Mouse (Mus musculus) hindlimb bud, embryonic 11.5 days (tissue): ENCODE data around the gene Gm20708.
"Not testable (repeated sequence)": the region's sequence is repeated elsewhere in the genome, so short reads cannot be mapped to it uniquely, and the experiment has no call there.

Source experiments
- DNase-seq: peaks from one replicate; pipeline ENCODE4 v3.0.0-alpha.2; 2012; ENCODE audit warnings: low read depth, low spot score; ENCODE audit errors: extremely low spot score

Gm20708 gene

GRCm38 (mm10) chr11:117806781-117807180, 2.7 kb upstream of the Gm20708 start:
- no peak for DNase-seq

DNA sequence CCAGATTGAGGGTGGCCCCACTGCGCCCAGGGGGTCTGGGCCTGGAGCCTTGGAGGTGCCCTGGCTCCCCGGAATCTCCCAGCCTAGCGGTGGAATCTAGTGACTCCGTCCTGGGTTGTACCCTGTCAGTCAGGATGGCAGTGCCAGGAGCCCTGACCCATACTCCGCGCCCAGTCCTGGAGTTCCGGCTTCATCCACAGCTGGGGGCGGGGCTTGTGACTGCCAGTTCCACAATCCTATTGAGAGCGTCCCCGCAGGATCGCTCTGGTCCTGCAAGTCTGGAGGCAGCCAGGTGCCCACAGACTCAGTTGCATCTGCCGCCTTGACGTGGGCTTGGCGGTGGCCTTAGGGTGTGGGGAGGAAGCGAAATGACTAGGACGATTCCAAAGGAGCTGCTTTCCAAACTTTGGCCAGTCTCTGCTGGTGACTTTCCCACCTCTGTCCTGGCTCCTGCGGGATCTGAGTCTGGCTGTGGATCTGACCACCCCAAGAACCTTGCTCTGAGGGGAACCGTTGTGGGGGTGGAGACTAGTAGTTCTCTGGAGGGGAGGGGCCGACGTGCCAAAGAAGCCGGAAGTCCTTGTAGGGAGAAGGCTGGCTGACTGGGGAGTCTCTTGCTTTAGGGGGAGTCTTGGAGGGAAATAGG, 1.1 kb downstream of the Gm20708 start:
- DNase-seq = no peak

- DNase-seq = no peak
These were observed 4.4 kb downstream of the Gm20708 start for GRCm38 (mm10) chr11:117813867-117814266.

DNA sequence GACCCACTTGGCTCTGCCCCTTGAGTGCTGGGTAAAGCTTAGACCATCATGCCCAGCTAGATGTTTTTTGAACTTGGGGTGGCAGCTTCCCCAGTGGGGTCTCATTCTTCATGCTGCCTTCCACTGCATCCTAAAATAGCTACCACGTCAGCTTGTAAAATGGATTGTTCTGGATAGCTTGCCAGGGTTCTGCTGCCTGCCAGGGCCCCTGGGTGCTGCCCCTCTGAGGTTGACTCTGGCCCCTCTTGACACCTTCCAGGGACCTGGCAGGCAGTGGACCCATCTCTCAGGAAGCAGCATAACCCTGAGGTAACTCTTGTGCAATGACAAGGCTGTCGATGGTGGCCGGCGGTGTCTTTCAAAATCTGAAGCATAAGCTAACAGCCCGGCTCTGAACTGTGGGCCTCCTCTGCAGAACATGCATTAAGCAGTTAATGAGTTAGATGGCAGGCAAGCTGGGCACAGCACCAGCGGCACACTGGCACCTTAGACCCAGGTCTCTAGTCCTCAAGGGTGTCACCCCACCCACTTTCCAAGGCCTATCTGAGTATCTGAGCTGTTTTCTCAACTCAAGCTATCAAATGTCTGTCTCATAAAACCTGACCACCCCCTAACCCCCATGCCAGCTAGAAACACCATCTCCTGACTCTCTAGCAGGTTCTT, 5.4 kb downstream of the Gm20708 start:
- DNase-seq = no peak

- DNase-seq = not testable (repeated sequence)
These were observed 6.4 kb downstream of the Gm20708 start for GRCm38 (mm10) chr11:117815850-117816249.

DNA sequence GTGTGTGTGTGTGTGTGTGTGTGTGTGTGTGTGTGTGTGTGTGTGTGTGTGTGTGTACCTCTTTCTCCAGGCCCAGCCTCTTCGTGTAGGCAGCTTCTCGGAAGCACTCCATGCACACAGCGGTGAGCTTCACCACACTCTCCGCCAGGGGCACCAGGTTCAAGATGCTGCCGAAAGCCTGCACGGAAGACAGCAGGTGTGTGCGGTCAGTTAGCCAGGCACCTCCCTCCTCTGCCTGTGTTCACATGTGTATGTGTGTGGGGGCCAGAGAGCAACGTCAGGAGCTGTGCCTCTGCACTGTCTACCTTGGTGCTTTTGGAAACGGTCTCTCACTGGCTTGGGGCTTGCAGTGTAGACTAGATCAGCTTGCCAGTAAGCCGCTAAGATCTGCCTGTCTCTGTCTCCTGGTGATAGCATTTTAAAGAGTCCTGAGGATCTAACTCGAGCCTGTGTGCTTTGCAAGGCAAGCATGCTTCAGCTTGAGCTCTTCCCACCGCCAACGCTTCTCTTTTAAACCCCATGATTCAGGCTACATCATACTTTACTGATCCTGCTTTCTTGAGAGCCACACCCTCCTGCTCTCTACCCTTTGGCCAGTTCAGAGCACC, 7.0 kb downstream of the Gm20708 start:
- DNase-seq = no peak

DNA sequence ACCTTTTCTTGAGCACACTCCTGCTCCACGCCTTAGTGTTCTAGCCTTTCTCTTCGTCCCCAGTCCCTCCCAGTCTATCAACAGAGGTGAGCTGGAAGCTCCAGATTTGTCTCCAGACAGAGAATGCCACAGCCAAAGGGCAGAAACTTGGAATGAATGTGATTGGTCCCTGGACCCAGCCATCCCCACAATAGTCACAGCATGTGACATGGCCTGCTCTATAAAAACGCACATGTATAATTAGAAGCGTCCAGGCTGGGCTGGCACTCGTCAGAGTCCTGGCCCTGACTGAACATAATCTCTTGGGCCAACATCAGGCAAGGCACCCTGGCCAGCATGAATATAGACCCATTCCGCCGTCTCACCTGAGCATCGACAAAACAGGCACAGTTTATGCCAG, 9.6 kb downstream of the Gm20708 start:
- DNase-seq = no peak

GRCm38 (mm10) chr11:117820173-117820572, 10.7 kb downstream of the Gm20708 start:
- no peak for DNase-seq

DNA sequence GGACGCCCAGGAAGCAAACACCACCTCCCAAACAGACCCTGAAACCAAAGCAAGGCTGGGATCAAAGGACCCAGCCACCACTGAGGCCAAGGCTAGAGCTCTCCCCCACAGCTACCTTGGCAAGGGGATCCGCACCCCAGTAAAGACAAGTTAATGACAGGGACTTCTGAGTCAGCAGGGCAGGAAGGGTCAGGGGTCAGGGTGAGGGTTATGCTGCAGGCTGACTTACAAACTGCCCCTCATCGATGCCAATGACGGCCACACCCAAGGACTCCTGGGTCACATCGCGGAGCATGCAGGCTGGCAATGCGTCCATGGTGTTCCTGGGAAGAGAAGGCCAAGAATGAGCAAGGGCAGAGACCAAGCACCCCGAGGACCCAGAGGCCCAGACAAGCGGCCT, 12.4 kb downstream of the Gm20708 start:
- no peak for DNase-seq

- no peak for DNase-seq
These were observed 13.3 kb downstream of the Gm20708 start for GRCm38 (mm10) chr11:117822728-117823241.

DNA sequence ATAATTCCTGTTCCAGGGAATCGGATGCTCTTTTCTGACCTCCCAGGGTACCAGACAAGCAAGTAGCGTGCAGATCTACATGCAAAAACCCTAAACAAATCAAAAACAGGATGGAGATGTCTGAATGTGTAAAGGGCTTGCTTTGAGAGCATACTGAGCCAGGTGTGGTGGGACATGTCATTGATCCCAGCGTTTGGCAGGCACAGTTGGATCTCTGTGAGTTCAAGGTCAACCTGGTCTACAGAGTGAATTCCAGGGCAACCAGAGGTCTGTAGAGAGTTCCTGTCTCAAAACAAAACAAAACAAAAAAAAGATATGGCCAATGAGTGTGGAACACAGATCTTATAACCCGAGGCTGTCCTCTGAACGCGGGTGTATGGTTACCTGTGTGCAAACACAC, 13.9 kb downstream of the Gm20708 start:
- DNase-seq = no peak

DNA sequence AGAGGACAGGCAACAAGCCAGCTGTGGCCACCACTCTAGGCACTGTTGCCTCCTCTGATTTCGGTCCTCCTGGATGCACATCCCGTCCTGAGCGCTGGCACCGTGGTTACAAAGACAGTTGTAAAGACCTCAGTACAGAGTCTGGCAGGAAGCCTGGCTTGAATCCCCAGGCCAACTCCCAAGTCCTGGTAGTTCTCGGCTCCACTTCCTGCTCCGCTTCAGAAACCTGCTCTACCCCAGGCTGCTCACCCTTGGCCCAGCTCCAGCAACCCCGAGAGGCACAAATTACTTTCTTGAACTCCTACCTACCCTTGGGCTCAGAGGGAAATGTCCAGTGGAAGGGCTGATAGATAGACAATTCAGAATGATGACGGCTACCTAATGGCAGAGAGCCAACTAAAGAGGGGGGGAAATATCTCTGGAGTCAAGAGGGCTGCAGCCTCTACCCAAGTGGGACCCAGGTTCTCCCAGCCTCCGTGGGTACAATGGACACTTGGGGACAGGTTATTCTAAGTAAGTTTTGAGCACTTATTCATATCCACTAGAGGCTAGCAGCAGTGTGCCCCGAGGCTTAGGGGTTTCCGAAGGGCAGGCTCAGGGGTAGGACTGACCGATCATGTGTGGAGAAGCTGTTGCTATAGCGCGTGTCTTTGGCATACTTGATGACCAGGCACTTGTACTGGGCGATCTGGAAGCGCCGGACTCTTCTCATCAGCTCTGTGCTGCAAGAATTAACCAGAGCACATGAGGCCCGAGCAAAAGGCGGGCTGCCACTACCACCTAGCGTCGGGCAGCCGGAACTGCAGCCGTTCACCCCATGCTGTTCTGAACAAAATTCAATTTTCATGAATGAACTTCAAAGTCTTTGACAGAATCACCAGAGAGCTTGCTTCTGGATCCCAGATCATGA, 14.8 kb downstream of the Gm20708 start:
- DNase-seq = no peak

DNA sequence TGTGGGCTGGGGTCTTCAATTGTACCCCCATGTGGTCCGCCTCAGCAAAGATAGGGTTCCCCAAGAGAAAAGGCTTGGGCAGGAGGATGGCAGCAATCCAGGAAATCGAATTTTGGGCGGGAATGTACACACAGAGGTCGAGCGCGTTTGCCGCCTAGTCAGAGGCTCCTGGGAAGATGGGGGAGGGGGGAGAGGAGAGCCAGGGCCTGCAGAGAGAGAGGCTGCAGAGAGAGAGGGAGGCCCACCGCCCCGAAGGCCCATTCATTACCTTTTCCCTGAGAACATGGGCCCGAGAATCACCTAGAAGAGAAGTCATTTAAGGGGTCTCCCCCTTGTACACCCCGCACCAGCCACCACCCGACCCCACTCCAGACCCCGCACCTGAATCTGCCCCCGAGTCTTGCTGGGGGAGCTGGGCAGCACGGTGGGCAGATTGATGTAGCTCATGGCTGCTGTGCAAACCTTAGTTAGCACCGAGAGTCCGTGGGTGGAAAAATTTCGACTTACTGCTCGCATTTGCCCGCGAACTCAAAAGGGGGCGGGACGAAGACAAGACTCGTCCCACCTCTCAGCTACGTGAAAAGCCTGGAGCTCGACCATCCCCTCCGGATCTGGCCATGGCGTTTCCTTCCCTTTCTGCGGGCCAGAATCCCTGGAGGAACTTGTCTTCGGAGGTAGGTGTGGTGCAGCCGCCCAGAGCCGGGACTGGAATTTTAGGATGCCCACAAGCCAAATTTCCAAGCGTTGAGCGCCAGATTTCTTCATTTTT, 16.0 kb downstream of the Gm20708 start, which contains the start of the genes Afmid and Tk1:
TSS of gene Afmid (plus strand) at position 592 of the 769 bp plus-strand sequence.
TSS of gene Tk1 (minus strand) at position 760 of the 769 bp plus-strand sequence.
- DNase-seq = peak; percentile 71

DNA sequence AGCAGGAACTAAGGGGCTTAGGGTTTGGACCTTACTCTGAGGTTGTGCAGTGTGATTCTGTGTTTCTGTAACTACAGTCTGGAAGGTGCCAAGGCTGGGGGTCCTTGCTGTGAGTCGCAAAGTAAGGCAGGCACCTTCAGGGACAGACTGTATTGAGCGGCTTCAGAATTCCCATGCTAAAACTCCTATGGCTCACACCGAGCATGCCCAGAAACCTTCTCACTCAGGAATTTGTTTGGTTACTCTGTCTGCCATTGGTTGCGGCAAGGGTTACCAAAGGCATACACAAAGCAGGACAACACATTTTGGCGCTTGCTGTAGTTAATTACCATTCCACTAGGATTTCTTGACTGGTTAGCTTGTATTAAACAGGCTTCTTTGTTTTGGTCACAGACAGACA, 16.7 kb downstream of the Gm20708 start:
- no peak for DNase-seq

DNA sequence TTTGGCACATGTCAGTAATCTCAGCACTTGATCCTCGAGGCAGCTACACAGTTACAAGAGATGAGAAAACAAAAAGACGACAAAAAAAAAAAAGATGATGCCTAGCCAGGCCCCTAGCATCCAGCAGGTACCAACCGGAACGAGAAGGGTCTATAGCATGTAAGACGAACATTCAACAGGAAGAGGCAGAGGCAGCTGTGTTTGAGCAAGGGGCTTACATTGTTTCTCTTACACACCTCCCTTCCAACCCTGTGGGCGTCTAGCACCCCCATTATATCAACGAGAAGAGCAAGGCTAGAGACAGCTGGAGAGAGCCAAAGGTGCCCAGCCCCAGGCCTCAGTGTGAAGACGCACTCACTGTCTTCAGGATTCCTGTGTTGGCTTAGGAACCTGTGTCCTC, 17.4 kb downstream of the Gm20708 start:
- DNase-seq = no peak

DNA sequence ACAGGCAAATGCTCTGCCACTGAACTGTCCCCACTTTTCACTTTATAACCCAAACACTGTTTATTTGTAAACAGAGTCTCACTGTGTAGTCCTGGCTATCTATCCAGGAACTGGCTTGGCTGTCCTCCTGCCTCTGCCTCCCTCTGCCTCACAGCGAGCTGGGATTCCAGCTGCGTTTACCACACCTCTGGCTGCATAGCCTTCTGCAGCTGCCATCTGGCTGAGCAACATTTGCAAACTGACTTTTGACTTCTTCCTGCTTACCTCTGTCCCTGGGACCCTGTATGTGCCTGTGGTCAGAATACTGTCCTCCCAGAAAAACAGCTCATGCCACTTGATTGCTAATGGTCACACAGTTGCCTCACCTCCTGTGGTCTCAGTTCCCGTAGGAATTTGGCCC, 17.9 kb downstream of the Gm20708 start:
- no peak for DNase-seq

DNA sequence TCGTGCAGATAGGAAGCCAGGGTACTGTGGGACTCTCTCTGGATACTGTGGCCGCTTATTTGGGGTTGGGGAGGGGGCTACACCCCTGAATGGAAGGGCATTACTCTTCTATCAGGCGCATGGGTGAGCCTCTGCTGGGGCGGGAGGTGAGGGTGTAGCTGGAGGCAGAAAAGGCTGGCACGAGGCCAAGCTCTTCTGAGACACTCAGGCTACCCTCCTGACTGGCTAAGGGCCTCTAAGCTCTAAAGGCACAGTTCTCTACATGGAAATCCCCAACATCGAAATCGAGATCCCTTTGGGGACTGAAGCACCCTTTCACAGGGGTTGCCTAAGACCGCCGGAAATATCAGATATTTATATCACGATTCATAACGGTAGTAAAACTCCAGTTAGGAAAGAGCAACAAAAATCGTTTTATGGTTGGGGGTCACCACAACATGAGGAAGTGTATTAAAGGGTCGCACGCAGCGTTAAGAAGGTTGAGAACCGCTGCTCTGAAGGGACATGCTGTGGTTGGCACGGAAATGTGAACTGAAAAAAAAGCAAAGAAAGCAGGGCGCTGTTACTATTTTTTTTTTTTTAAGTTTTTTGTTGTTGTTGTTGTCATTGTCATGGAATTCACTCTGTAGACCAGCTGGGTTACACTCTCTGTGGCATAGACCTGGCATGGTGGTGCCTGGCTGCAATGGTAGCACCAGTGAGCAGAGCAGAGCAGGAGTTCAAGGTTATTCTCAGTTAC, 18.9 kb downstream of the Gm20708 start:
- no peak for DNase-seq

- no peak for DNase-seq
These were observed 19.6 kb downstream of the Gm20708 start for GRCm38 (mm10) chr11:117828888-117829604.

DNA sequence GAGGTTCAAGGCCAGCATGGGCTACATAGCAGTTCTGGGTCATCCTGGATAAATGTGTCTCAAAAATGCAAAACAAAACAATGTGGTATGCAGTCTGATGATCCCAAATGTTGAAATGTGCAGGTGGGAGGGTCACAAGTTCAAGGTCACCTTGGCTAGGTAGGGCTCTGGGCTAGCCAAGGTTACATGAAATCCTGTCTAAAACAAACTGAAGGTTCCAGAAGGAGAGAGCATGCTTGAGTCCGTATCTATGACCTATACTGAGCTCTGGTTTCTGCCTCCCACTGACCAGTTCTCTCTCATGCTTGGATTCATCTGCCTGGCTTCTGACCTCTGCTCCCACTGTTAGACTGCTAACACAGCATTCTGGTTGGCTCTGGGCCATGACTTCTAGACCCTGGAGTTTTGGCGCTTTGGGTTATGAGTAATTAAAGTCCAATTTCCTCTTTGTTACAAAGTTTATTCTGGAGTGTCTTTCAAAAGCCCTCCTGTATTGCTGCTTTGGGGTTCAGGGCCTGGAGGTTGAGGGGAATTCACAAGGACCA, 20.3 kb downstream of the Gm20708 start:
- DNase-seq = no peak
